Mouse (Mus musculus) megakaryocyte, embryonic 14.5 days (primary cell): ENCODE measurements at regions not wholly inside any gene's neighbourhood (a gene's known extent, or its start where the extent isn't known, plus 50 kb on each side); places are given as distances from the start of the nearest gene placed in this dataset.

Experiments
- H3K27me3 ChIP-seq: replicated peaks from 2 replicates; pipeline ENCODE3; 2012; ENCODE audit warnings: inconsistent platforms
- H3K36me3 ChIP-seq: replicated peaks from 2 replicates; pipeline ENCODE3; 2012; ENCODE audit warnings: low read length, inconsistent platforms, mixed read lengths
- H3K4me1 ChIP-seq: 2 replicates; pipeline ENCODE4 v1.6.1; 2012; ENCODE audit warnings: inconsistent platforms
- H3K4me3 ChIP-seq: replicated peaks from 2 replicates; pipeline ENCODE3; 2012; ENCODE audit warnings: moderate library complexity, mild to moderate bottlenecking, inconsistent platforms
- H3K9me3 ChIP-seq: 2 replicates; pipeline ENCODE4 v1.6.1; 2012; ENCODE audit warnings: inconsistent platforms
- FLI1 ChIP-seq: IDR thresholded peaks from 2 replicates; pipeline ENCODE4 v1.6.1; 2012; ENCODE audit warnings: low read length, inconsistent platforms, mixed read lengths
- GATA1 ChIP-seq: IDR thresholded peaks from 3 replicates; pipeline ENCODE4 v1.6.1; 2012; ENCODE audit warnings: mixed read lengths, low read length, inconsistent platforms, borderline replicate concordance

DNA sequence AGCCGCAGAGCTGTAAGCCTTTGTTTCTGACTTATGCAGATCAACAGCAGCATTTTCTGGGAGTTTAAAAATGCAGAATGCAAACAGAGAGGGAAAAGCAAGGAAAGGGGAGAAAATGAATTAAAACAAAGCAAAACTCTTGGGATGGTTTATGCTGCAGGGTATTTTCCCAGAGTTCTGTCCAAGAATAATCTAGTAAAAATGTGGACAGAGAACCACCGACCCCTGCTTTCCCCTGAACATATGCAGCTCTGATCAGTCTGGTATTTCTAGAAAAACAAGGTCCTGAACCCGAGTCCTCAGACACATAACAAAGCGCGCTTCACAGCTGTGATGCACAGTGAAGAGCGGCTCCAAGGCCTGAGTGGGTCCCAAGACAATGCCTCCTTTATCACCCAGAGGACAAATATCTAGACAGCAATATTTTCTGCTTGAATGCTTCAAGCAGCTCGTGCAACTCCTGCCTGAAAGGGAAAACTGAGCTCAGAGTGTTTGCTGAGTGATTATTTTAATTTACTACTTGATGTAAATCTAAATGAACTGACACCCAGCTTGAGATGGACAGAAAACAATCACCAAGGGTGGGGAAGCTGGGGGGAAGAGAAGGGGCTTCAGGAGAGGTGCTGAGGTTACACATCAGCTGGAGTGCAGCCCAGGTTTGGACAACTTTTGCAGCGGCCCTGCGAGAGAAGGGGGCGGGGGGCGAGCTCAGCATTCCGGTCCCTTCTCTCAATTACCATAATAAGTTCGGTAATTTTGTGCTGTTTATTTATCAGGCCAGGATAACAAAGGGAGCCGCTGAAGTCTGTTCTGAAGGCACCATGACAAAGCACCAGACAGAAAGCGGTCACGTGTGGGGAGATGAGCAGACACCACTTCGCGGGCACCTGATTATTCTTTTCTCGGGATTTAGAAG is 853.6 kb downstream of the 5730522E02Rik start:
- no peak for TF ChIP-seq GATA1
- no peak for TF ChIP-seq FLI1
- no peaks in the 10 kb centered on the region for H3K9me3 ChIP-seq

DNA sequence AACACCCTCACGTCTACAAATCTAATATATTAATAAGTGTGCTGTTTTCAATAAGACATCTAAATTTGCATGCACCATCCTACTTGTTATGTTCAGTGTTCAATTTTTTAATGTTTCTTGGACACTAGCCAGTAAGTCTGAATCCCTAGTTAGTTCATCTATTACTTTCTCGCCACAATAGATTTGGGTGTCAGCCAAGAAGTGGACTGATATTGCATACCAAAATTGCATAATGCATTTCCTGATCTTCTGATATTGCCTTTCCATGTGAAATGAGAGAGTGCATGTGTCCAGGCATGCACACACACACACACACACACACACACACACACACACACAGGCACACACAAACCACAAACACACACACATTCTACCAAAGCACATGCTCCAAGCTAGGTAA is 874.9 kb downstream of the 5730522E02Rik start:
- no peaks in the 10 kb centered on the region for H3K36me3 ChIP-seq
- H3K27me3 ChIP-seq: no peaks in the 10 kb centered on the region
- TF ChIP-seq FLI1 (no peak), GATA1 (no peak)
- no peak overlapping the region for H3K4me3 ChIP-seq
- no peaks in the 10 kb centered on the region for H3K9me3 ChIP-seq
- H3K4me1 ChIP-seq: no peaks in the 10 kb centered on the region

More for the DNA sequence above, 853.6 kb downstream of the 5730522E02Rik start:
- no peaks in the 10 kb centered on the region for H3K4me1 ChIP-seq
- H3K36me3 ChIP-seq: no peaks in the 10 kb centered on the region
- no peak overlapping the region for H3K4me3 ChIP-seq
- peaks cover 2% of the 10 kb centered on the region for H3K27me3 ChIP-seq

DNA sequence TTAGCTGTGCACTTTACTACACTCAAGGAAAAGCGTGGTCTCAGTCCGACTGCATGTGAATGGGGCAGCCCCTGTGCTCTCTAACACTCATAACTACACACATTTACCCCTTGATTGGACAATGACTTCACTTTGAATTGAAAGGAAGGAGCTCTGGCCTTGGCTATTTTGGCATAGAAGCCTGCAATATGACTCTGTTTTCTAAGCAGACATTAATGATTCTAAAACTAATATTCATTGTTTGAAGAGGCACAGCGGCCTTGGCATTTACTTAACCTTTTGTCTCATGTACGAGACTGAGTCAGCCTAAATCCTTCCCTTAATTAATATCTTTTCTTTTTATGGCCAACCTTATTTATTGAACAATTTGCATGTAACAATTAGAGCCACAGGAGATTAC is 879.9 kb downstream of the 5730522E02Rik start:
- no peaks in the 10 kb centered on the region for H3K9me3 ChIP-seq
- no peak for TF ChIP-seq FLI1
- no peak for TF ChIP-seq GATA1
- no peaks in the 10 kb centered on the region for H3K27me3 ChIP-seq
- no peaks in the 10 kb centered on the region for H3K4me1 ChIP-seq
- H3K36me3 ChIP-seq: no peaks in the 10 kb centered on the region
- H3K4me3 ChIP-seq: no peak overlapping the region

DNA sequence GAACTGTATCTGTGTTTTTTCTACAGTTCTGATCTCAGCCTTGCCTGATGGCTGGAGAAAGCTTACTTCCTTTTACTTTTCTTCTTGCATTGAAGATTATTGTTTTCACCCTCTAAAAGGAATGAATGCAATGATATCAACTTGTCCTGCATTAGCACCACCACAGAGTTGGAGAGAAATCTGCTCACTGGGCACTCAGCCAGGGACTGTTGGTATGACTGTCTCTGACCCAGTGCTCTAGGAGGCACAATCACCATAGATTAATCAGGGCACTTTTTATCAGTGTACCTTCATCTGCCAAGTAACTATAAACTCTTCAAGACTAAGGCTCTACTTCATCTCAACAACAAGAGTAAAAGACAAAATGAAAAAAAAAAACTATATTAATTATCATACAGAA is 888.1 kb downstream of the 5730522E02Rik start:
- Histone ChIP-seq H3K27me3 (no peaks in the 10 kb centered on the region), H3K9me3 (no peaks in the 10 kb centered on the region), H3K4me3 (no peak overlapping the region), H3K36me3 (no peaks in the 10 kb centered on the region), H3K4me1 (no peaks in the 10 kb centered on the region)
- TF ChIP-seq GATA1 (no peak), FLI1 (no peak)

DNA sequence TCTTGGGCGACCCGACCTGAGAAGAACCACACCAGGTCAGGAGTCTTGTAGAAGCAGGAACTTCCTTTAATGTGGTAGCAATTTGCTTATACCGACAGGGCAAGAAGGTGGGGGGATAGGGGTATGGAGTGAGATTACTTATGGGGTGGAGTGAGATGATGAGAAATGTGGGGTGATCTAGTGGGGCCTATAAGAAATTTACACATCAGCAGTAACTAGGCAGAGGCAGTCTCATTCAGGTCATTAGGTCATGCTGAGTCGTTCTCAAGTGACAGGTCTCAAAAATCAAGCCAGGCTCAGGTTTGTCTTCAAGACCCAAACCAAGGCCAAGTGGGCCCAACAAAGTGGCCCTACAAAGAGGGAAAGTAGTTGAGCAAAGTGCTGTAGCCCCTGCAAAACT is 889.1 kb downstream of the 5730522E02Rik start:
- Histone ChIP-seq H3K27me3 (no peaks in the 10 kb centered on the region), H3K4me1 (no peaks in the 10 kb centered on the region), H3K36me3 (no peaks in the 10 kb centered on the region), H3K9me3 (no peaks in the 10 kb centered on the region), H3K4me3 (no peak overlapping the region)
- no peak for TF ChIP-seq GATA1

DNA sequence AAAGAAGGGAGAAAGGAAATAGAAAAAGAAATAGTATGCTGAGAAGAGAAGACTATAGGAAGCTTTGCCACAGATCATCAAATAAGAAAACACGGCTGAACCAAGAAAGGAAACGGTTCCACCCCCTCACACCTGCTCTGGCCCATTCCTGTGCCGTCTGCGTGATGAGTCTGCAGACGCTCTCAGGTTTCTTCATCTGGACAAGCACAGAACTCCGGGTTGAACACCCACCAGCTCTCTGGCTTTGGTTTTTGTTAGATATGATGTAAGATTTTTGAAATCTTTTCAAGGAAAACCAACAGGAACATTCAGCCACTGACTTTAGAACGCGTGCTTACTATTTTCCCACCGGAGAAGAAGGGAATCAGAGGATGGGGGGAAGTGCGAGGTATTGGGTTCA is 895.9 kb downstream of the 5730522E02Rik start:
- Histone ChIP-seq H3K27me3 (no peaks in the 10 kb centered on the region), H3K36me3 (no peaks in the 10 kb centered on the region), H3K4me3 (no peak overlapping the region), H3K9me3 (peaks cover 3% of the 10 kb centered on the region; the same call in 1 of the 2 replicates), H3K4me1 (no peaks in the 10 kb centered on the region)
- TF ChIP-seq FLI1: no peak
- TF ChIP-seq GATA1: no peak

DNA sequence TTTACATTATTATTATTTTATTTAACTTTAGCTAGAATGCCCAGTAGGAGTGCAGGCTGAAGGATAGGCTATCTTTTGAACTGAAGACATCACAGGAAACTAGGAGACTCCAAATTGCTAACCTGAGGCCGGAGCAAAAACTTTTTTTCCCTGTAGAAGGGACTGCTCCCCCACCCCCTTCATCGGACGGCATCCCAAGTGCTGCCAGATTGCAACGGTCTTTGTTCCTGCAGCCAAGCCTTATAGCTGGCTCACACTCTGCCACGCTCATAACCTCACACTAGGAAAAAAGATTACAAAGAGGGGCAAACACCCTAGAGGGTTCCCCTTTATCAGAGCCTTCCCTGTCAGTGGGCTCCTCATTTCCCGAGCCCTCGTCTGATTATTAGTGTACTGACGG is 896.7 kb downstream of the 5730522E02Rik start:
- Histone ChIP-seq H3K36me3 (no peaks in the 10 kb centered on the region), H3K4me3 (no peak overlapping the region), H3K9me3 (peaks cover 3% of the 10 kb centered on the region; the same call in 1 of the 2 replicates), H3K4me1 (no peaks in the 10 kb centered on the region), H3K27me3 (no peaks in the 10 kb centered on the region)
- no peak for TF ChIP-seq GATA1
- TF ChIP-seq FLI1: no peak

DNA sequence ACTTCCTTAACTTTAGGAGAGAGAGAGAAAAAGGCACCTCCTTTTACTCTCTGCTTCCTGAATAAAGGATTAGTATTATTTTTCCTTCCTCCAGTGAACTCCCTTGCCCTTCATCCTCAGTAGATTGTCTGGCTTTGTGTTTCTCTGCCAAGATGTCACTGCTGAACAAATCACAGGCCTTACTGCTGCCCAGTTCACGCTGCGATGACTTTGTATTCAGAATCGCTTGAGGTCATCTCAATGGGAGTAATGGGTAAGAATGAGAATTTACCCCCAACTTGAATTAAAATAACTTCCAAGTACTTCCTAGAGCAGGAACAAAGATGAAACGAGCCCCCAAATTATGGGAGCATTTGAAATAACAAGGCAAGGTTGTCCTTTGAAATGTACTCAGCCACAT is 897.3 kb downstream of the 5730522E02Rik start:
- Histone ChIP-seq H3K36me3 (no peaks in the 10 kb centered on the region), H3K27me3 (no peaks in the 10 kb centered on the region), H3K4me1 (no peaks in the 10 kb centered on the region), H3K9me3 (peaks cover 6% of the 10 kb centered on the region; the same call in 1 of the 2 replicates), H3K4me3 (no peak overlapping the region)
- no peak for TF ChIP-seq GATA1
- no peak for TF ChIP-seq FLI1

DNA sequence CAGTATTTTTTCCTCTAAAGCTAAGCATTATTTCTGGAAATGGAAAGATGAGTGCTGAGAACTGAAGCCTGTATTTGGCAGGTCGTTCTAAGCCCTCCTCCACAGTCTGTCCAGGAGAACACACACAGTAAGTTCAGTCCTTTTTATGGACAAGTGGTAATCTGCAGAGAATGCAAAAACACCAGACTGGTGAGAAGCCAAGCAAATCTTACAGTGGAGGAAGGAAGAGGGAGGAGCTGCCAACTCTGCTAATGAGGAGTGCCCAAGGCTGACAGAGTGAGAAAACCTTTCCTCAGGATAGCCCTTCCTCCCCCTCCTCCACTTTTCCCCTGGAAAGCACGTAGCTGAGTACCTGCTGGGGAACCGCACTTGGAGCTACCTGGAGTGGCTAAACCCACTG is 899.8 kb downstream of the 5730522E02Rik start:
- no peak for TF ChIP-seq FLI1
- H3K27me3 ChIP-seq: no peaks in the 10 kb centered on the region
- H3K9me3 ChIP-seq: peaks cover 6% of the 10 kb centered on the region; the same call in 1 of the 2 replicates
- no peaks in the 10 kb centered on the region for H3K4me1 ChIP-seq
- H3K4me3 ChIP-seq: no peak overlapping the region
- no peaks in the 10 kb centered on the region for H3K36me3 ChIP-seq

DNA sequence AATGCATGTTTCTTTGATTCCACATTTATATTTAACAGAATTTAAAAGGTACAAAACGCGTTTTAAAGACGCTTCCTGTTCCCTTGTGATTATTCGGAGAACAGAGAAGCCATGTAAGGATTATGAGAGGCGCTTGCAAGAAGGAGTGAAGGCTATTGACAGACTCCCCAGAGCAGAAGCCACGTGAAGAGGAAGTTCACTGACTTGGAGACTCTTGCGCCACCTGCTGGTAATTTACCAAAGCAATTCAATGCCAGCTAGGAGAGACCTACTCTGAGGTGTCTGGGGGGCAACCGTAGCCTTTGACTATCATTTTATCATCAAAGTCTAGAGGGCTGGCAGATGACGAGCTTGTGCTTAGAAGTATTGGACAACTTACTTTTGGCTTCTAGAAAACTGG is 909.4 kb downstream of the 5730522E02Rik start:
- H3K9me3 ChIP-seq: no peaks in the 10 kb centered on the region
- H3K4me1 ChIP-seq: no peaks in the 10 kb centered on the region
- H3K4me3 ChIP-seq: no peak overlapping the region
- H3K27me3 ChIP-seq: no peaks in the 10 kb centered on the region
- H3K36me3 ChIP-seq: no peaks in the 10 kb centered on the region
- TF ChIP-seq FLI1: no peak
- TF ChIP-seq GATA1: no peak
